Mouse (Mus musculus) kidney, adult 2 months (tissue): Measurements from ENCODE around the gene Tgm5.

Experiments
- CTCF ChIP-seq: fragments of 200-500 bp; conservative IDR thresholded peaks from 2 replicates; pipeline ENCODE4 v1.5.1; 2011; ENCODE audit warnings: low read depth, mild to moderate bottlenecking, control low read depth, low read length, moderate library complexity, mixed read lengths; ENCODE audit not compliant: insufficient read depth, insufficient read length
- POLR2A ChIP-seq: fragments of 200-500 bp; IDR thresholded peaks from one replicate; pipeline ENCODE4 v1.6.1; 2011; ENCODE audit warnings: low read depth, low read length, control low read depth

DNA sequence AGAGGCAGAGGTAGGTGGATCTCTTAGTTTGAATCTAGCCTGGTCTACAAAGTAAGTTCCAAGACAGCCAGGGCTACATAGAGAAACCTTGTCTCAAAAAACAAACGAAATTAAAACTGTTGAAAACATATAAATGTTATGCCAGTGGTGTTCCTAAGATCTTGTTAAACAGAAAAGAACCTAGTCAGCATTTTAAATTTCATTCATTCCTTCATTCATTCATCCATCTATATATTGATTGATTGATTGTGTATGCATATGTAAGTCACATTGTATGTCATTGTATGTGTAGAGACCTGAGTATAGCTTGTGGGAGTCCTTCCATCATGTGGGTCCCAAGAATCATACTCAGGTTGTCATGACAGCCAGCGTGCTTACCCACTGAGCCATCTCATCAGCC is 70.1 kb downstream of the Tgm5 start:
- TF ChIP-seq CTCF (no peak), POLR2A (no peak)
